Mouse (Mus musculus) thymus, adult 2 months (tissue): Measurements from ENCODE around the gene Cnppd1. TPM values are rescaled to one million over a fixed set of nuclear protein-coding genes. Genes with fewer than 3 reads are reported as not detected.

Experiments
- DNase-seq: peaks from one replicate; pipeline ENCODE4 v3.0.0; 2021
- H3K27ac ChIP-seq: fragments of 200-500 bp; 2 replicates; pipeline ENCODE4 v1.5.1; 2012; ENCODE audit warnings: low read length, control low read depth; ENCODE audit not compliant: control insufficient read depth, insufficient read depth
- H3K27me3 ChIP-seq: fragments of 200-500 bp; 2 replicates; pipeline ENCODE4 v1.6.1; 2012; ENCODE audit warnings: mild to moderate bottlenecking, low read length, moderate library complexity, mixed read lengths; ENCODE audit not compliant: control insufficient read depth, insufficient read depth
- H3K36me3 ChIP-seq: fragments of 200-500 bp; 2 replicates; pipeline ENCODE4 v1.6.1; 2012; ENCODE audit warnings: mild to moderate bottlenecking, low read length, moderate library complexity; ENCODE audit not compliant: control insufficient read depth, insufficient read depth
- H3K4me1 ChIP-seq: fragments of 200-500 bp; replicated peaks from 2 replicates; pipeline ENCODE4 v1.6.1; 2012; ENCODE audit warnings: low read length; ENCODE audit not compliant: control insufficient read depth, insufficient read depth
- H3K4me3 ChIP-seq: fragments of 200-500 bp; 2 replicates; pipeline ENCODE4 v1.5.1; 2012; ENCODE audit warnings: mild to moderate bottlenecking, low read length, control low read depth, moderate library complexity; ENCODE audit not compliant: control insufficient read depth, insufficient read depth
- CTCF ChIP-seq: fragments of 200-500 bp; IDR thresholded peaks from 2 replicates; pipeline ENCODE4 v1.5.1; 2012; ENCODE audit warnings: mild to moderate bottlenecking, control low read depth, low read length, moderate library complexity, borderline replicate concordance; ENCODE audit not compliant: control insufficient read depth, poor library complexity, insufficient read depth; ENCODE audit errors: extremely low read depth
- POLR2A ChIP-seq: fragments of 200-500 bp; IDR thresholded peaks from 2 replicates; pipeline ENCODE4 v1.6.1; 2012; ENCODE audit warnings: mild to moderate bottlenecking, low read length, control low read depth, moderate library complexity; ENCODE audit not compliant: control insufficient read depth, poor library complexity, insufficient read depth; ENCODE audit errors: extremely low read depth
- WGBS: fragments of 180-500 bp; shearing (Covaris S2); methylation state at CpG from one replicate; pipeline ENCODE4 v1.1.7; 2018; 5-methylcytosine and 5-hydroxymethylcytosine counted together
- polyA plus RNA-seq: library from polyadenylated mRNA; depleted of rRNA; stranded (reverse); fragments of >200 nt; gene quantifications from 2 replicates; pipeline ENCODE4 v1.2.3, GENCODE M21; 2012; rRNA removed

The Cnppd1 gene
- 126 and 141 TPM in 2 replicates for polyA plus RNA-seq

GRCm38 (mm10) chr1:75142301-75143261 lies at the start of gene Cnppd1, which contains the start of gene Retreg2:
Gene Cnppd1, minus strand, starts transcription at chr1:75142711.
Gene Retreg2, plus strand, starts transcription at chr1:75142778.
- H3K4me3 ChIP-seq, result peak within 1 kb of the TSS; percentile 84
- H3K4me1 ChIP-seq, result peaks cover 7% of the 10 kb centered on the region
- peak; percentile 95 for DNase-seq
- TF ChIP-seq CTCF (peak; percentile 88), POLR2A (peak; percentile 96)
- H3K27ac ChIP-seq, result peak within 1 kb of the TSS; percentile 90
- no peaks in the 10 kb centered on the region for H3K27me3 ChIP-seq
- WGBS, result under 1% methylated on average over 91 of the region's 91 CpGs
- peaks cover 26% of the 10 kb centered on the region for H3K36me3 ChIP-seq

- Histone ChIP-seq H3K36me3 (peaks cover 5% of the 10 kb centered on the region), H3K4me1 (peaks cover 11% of the 10 kb centered on the region), H3K4me3 (peak within 1 kb of the TSS; percentile 80), H3K27me3 (no peaks in the 10 kb centered on the region), H3K27ac (peak within 1 kb of the TSS; percentile 8; the same call in 1 of the 2 replicates)
- under 1% methylated on average over 56 of the region's 56 CpGs for WGBS
- peak; percentile 21; the same call in 1 of the 2 replicates for TF ChIP-seq CTCF
- TF ChIP-seq POLR2A, result peak; percentile 55; the same call in 1 of the 2 replicates
- peak; percentile 94 for DNase-seq
These were observed 49.3 kb upstream of the Cnppd1 start, which contains the start of the genes Ankzf1 and Atg9a for GRCm38 (mm10) chr1:75191622-75192402. Gene Ankzf1, plus strand, starts transcription at chr1:75192151. Gene Atg9a, minus strand, starts transcription at chr1:75192196.

GRCm38 (mm10) chr1:75191258-75191621 lies 48.7 kb upstream of the Cnppd1 start:
- peaks cover 11% of the 10 kb centered on the region for H3K4me1 ChIP-seq
- 60% methylated on average over 5 of the region's 5 CpGs for WGBS
- H3K27ac ChIP-seq, result no peak overlapping the region
- DNase-seq, result no peak
- peak overlapping the region; percentile 68 for H3K4me3 ChIP-seq
- peaks cover 11% of the 10 kb centered on the region for H3K36me3 ChIP-seq
- H3K27me3 ChIP-seq, result no peaks in the 10 kb centered on the region
- TF ChIP-seq POLR2A (no peak), CTCF (no peak)

- Histone ChIP-seq H3K4me3 (no peak overlapping the region), H3K36me3 (peaks cover 12% of the 10 kb centered on the region), H3K4me1 (peaks cover 11% of the 10 kb centered on the region), H3K27me3 (no peaks in the 10 kb centered on the region), H3K27ac (no peak overlapping the region)
- 84% methylated on average over 2 of the region's 2 CpGs for WGBS
- TF ChIP-seq CTCF (no peak), POLR2A (no peak)
- no peak for DNase-seq
These were observed 48.1 kb upstream of the Cnppd1 start for GRCm38 (mm10) chr1:75190577-75190976.

GRCm38 (mm10) chr1:75187914-75188483 lies 45.5 kb upstream of the Cnppd1 start:
- no peak overlapping the region for H3K4me3 ChIP-seq
- no peak for TF ChIP-seq POLR2A
- no peak for TF ChIP-seq CTCF
- no peaks in the 10 kb centered on the region for H3K27me3 ChIP-seq
- no peak overlapping the region for H3K27ac ChIP-seq
- H3K4me1 ChIP-seq, result peaks cover 11% of the 10 kb centered on the region
- peaks cover 16% of the 10 kb centered on the region for H3K36me3 ChIP-seq
- 28% methylated on average over 2 of the region's 2 CpGs for WGBS
- DNase-seq, result no peak

- H3K27me3 ChIP-seq, result no peaks in the 10 kb centered on the region
- DNase-seq, result no peak
- H3K4me3 ChIP-seq, result no peak overlapping the region
- no peak for TF ChIP-seq POLR2A
- TF ChIP-seq CTCF, result no peak
- H3K27ac ChIP-seq, result no peak overlapping the region
- peaks cover 20% of the 10 kb centered on the region for H3K36me3 ChIP-seq
- H3K4me1 ChIP-seq, result peaks cover 9% of the 10 kb centered on the region
These were observed 44.6 kb upstream of the Cnppd1 start for GRCm38 (mm10) chr1:75187126-75187525.
